Mouse (Mus musculus) cerebral cortex, adult 2 months (tissue): Measurements from ENCODE around the gene Gm8947.

Source experiments
- WGBS: fragments of 180-500 bp; shearing (Covaris S2); methylation state at CpG from one replicate; pipeline ENCODE4 v1.1.7; 2018; 5-methylcytosine and 5-hydroxymethylcytosine counted together

Gene Gm8947

DNA sequence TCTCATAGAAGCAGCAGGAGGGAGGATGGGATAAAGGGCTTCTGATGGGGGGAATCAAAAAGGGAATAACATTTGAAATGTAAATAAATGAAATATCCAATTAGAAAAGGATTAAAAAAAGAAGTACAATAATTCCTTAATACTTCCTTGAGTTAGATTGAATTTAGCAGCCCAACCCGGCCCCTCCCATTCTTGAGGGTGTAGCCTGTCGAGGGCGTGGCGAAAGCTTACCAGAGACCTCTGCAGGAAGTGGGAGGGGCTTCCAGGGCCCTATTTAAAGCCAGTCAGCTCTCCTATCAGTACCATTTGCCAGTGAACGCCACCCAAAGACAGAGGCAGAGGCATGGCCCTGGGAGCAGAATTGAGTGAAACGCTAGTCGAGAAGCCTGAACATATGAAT lies at the start of gene Gm8947:
Gm8947 (plus strand) TSS at position 302 of the 400 bp plus-strand sequence.
- WGBS = 100% methylated on average over 2 of the region's 7 CpGs

DNA sequence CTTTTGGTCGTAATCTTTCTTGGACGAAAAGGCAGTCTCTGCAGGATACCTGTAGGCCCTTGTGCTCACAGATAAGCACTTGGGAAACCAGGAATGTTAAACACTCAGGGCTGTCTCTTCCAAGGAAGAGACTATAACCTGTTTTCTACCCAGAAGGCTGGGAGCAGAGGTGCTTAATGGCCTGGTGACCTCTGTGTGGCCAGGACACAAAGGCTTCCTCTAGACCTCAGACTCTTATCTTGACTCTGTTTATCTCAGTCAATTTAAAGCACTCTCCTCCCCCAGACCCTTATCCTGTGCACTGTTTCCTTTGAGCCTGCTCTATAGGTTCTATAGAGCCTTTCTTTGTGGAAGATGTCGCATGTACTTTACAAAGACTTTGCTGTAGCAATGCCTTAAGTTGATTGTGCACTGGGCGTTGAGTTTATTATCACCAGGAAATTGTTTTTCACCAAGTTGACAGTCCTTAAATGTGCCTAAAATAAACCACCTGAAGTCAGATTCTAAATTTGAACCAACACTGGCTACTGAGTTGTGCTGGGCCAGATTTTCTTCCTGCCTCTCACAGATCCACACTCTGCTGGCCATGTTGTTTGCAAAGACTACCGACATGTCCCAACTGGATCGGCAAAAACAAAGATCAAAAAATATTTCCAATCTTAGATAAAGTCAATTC lies 47.6 kb upstream of the Gm8947 start:
- WGBS = 87% methylated on average over 6 of the region's 6 CpGs

DNA sequence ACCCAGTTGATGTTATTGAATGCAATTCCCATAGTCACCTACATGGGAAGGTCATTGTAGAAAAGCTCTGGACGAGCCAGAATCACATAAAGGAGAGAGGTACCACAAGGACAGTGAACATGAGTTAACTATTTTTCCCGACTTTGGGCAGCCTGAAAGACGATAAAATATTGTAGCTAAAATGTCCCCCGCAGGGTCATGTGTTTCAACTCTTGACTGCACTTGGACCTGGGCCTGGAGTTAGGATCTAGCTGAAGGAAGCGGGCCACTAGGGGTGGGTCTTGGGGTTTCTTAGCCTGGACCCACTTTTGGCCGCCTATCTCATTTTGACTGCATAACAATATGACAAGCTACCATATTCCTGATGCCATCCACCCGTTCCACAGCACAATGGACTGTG lies 42.0 kb upstream of the Gm8947 start:
- 96% methylated on average over 7 of the region's 7 CpGs for WGBS

DNA sequence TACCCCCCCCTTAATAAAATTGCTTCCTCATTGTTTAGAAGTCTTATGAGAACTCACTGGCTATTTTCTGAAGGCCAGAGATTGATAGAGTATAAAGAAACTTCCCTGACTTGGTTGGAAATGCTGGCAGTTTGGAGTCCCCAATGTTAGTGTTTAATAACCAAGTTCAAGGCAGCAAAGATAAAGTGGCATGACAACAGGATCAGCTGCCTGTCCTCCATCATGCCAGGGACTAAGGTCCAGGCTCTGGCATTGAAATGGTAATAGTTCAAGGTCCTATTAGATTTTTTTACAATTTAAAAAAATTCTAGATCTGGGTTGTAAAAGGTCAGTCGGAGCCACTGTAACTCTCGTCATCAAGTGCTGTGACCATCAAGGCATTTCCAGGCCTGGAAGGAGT lies 41.1 kb upstream of the Gm8947 start:
- 84% methylated on average over 2 of the region's 2 CpGs for WGBS

DNA sequence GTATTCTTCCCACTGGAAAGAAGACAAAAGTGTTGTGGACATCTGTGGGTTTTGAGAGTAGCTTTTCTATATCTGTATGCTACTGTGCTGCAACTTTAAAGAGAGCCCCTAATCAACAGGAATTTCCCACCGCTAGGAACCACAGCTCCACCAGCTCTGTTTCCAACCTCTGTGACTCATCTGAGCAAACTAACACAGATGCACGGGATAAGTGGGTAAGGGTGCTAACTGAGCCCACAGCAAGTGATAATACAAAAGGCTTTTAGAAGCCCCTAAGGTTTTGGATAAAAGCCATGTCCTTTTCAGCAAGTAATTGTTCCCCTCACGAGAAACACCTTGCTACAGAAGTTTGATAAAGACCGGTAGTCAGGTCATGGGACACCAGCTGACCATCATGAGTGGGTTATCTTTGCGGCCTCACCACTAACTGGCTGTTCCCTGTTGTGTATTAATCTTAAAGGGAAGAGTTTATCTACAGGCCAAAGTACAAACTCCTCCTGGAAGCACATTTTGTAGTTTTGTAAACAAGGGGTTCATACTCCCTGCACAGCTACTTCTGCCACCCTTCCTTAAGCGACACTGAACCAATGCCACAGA lies 39.0 kb upstream of the Gm8947 start:
- WGBS = 80% methylated on average over 6 of the region's 6 CpGs

DNA sequence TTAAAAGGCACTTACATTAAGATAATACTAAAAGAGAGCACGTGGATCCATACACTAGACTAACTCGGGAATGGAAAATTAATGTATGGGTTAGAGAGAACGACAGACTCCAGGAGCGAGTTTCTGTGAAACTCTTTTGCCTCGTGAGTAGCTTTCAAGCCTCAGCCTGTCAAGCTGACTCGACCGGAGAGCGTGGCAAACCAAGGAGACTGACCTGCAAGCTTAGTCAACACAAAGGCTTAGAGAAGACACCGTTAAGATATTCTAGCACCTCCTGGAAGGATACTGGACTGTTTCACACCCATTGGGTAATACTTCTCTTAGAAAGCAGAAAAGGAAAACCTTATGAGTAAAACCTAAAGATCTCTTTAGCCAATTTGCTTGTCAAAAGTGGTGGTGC lies 38.0 kb upstream of the Gm8947 start:
- 94% methylated on average over 9 of the region's 9 CpGs for WGBS

DNA sequence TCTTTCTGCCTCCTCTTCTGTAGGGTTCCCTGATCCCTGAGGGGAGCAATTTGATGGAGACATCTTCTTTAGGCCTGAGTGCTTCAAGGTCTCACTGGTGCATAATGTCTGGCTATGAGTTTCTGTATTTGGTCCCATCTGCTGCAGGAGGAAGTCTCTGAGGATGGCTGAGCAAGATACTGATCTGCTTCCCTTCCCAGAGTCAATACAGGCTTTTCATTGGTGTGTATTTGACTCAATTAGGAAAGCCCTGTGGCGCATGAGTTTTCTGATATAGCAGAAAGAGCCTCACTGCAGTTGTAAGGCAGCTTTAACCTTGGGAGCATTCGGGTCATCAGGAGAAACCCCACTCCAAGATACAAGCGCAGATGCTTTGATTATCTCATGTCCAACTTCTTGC lies 36.0 kb upstream of the Gm8947 start:
- WGBS = 97% methylated on average over 3 of the region's 3 CpGs

DNA sequence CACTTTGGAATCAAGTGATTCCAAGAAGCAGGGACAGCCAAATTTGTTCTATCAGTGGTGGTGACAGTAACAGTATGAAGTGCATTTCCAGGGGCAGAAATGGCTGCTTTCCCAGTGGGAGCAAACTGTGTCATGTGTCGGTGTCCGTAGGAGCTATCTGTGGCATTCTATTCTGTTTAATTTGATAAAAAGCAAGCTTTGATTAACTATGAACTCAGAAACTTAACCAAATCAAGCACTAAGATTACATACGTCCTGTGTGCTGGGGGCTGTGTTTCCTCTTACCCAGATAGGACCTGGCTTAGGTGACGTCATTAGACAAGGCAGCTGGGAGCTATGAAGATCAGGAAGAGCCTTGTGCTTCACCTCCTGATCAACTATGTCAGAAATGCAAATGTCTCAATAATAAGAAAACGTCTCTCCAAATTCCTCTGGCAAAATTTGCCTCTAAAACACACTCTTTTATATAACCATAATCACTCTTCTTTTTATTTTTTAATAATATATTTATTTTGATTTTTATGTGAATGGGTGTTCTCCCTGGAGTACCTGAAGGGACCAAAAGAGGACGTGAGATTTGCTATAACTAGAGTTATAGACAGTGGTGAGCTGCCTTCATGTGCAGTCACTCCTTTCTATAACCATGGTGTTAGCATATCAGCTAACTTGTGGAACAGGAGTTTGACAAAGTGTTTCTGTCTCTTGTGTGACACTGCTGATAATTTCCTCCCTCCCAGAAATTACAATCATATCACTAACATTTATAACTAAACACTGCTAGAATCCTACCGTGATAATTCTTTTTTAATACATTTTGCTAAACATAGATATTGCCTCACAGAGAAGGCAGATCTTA lies 35.2 kb upstream of the Gm8947 start:
- 82% methylated on average over 7 of the region's 7 CpGs for WGBS

DNA sequence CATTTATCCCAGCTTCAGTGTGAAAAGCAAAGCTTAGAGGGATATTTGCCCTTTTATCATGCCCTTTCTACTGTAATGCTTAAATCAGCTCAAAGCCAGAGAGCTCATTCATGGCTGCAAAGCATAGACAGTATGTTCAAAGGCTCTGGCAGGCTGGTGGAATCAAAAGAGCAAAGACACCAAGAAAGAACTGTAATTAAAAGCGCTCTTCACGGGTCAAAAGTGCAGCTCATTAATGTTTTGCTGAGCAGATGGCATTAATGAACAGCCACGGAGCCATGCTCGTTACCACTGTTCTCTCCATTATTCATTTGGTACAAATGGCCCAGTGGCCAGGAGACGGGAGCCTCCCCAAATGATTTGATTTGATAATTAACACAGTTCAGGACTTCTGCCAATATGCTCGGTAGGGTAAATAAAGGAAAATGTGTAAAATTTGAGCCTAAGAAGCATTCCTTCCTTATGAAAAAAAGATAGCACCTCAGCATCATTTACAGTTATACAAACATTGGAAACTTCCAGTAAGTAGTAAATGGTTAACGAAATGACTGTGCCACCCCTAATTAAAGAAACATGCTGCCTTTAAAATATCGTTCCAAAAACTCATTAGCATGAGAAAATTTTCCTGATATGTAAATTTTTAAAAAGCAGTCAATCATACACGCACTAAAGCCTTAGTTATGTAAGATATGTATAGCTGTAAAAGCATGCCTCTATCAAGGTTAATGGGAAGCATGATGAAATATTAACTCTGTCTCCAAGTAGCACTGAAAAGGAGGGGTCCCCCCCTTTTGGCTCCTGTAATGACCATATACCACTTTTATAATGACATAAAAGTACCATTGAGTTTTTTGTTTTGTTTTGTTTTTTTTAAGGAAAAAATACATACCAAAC lies 34.0 kb upstream of the Gm8947 start:
- WGBS = 56% methylated on average over 9 of the region's 9 CpGs

DNA sequence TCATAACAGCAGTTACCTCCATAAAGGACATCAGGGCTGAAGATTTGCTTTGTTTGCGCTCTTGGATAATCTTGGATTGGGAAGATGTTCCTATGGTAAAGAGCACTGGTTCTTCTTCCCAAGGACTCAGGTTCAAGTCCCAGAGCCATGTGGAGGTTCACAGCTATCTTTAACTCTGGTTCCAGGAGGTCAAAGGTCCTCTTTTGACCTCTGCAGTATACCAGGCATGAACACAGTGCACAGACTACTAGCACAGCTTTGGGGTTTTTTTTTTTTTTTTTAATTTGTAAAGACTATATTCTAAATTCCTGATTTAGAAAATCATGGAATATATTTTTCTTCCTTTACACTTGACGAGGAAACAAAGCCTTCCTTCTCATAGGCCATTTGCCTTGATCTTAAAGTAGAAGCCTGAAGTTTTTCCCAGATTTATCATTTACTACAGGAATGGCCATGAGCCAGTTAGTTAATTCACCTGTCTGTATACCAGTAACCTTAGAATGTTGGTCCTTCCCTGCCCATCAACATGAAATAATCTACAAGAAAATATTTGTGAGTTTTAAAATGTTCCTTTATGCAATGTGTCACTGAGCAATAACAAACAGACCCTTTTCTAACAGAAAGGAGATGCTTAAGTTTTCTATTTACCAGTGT lies 33.2 kb upstream of the Gm8947 start:
- WGBS = 90% methylated on average over 2 of the region's 2 CpGs

DNA sequence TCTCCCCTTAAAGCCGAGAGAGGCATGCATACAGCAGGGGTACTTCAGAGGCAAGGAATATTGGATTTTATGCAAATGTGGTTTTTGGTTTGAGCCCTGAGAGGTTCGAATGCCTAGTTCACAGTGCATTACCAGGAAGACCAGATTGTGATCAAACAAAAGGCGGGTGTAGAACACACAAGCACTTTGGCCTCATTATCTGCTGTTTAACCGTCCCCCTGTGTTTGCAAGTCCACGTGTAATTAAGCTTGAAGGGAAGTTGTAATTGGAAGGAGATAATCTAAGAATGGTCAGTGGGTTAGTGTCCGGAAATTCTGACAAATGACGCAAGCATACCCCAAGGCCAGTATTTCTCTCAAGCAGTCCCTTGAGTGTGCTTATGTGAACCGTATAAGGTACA lies 26.1 kb upstream of the Gm8947 start:
- 87% methylated on average over 8 of the region's 8 CpGs for WGBS

DNA sequence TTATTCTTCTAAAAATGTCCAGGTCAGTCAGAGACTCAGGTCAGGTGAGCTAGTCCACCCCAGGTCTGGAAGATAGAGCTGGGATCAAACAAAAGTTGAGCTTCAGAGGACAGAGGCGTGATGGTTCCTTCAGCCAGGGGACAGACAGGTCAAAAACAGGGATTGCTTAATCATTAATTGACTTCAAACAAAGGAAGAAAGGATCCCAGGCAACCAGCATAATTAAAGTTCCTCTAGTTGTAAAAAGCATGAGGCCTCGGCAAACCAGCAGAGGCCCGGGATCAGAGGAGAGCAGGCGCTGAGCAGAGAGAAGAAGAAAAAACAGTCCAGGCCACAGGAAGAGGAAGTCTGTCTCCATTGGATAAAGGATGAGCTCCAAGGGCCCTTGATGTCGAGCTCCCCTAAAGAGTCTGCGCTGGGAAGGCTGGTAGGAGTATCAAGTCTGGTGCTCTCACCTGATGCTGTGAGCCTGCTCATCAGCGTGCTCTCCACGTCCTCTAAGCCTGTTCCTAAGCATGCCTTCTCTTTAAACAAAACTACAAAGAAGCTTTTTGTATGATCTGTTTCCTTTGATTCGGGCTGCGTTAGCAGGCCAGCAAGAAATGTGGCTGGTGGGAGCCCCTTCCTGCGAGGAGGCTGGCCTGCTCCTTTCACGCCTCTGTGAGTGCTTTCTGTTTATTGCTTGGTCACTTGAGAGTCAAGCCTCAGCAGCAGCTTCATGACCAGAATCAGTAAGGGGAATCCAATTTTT lies 24.7 kb upstream of the Gm8947 start:
- WGBS = 57% methylated on average over 12 of the region's 12 CpGs

DNA sequence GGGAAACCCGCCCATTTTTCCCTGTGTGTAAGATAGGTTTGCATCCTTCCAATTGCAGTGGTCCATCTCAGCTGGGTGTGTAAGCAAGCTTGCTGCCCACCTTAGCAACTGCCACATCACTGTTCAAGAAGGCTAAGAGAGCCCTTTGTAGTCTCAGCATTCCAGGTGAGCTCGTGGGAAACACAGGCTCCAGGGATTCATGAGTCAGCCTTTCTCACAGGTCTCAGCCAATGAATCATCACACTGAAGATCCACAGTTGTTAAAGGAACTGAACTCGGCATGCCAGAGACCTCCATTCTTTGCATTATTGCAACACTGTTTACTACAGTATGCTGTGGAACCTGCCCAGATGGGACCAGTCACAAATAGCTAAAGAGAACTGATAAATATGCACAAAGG lies 23.5 kb upstream of the Gm8947 start:
- 65% methylated on average over 3 of the region's 3 CpGs for WGBS

DNA sequence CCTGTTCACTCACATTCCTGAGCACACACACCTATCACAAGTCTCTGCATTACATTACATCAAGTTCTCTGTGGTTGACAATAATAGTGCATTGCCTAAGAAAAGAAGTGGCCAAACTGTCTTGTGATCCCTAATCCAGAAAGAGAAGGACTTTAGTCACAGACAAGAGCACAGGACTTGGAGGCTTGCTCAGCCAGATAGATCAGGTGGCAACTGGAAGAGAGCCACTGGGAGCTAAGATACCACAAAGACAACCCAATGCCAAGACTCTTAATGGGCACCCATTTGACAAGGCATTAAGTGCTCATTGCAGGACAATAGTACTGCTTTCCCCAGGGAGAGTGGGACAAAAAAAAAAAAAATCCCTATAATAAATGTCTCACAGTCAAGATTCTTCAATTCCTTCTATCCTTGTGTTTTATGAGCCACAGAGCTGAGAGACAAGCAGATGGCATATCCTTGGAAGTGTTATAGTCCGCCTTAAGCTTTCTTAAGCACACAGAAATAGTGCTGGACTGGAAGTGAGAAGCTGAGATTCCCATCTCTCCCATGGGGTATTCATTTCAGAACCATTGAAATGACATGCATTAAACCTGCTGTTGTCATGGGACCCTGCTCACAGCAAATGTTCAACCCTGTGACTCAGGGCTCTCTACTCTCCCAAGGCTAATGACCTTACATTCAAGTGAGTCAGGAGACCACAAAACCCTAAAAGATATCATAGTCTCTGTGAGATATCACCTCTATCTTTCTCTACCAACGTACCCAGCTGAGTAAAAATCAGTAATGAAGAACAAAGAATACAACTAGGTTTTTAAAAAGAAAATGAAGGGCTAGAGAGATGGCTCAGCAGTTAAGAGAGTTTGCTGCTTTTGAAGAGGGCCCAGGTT lies 20.4 kb upstream of the Gm8947 start:
- 68% methylated on average over 2 of the region's 2 CpGs for WGBS

DNA sequence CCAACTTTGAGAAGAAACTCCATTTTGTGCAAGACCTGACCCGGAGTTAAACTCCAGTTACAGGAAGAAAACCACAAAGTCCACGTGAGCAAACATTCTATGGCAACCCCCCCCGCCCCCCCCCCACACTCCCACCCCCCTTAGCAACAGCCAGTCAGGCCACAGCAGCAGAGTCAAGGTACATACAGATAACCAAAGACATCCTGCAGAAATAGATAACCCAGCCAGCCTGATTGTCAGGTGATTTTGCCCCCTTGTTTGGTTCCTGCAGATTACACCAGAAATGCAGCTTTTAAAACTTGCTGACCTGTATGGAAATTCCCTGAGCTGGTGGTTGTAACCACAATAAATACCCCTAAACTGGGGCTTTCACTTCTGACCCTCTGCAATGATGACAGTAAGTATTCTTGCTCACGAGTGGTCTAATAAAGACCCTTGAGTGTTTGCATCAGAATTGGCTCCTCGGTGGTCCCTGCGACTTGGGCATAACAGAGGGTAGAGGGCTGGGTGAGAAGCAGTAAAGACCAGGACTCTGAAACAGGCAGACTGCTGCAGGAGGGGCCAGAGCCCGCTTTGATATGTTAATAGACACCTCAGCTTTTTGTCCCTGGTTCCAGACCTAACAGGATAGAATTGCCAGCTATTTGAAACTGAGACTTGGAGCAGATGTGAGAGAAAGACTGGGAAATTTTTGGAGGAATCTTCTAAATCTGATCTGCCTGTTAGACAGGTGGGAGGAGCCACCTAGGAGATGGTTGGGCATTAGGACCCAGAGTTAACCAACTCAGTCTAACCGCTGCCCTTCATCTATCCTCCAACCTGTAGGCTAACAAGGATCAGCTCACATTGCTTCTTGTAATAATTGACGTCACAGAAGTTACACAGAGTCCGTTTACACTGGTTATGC lies 14.9 kb upstream of the Gm8947 start:
- 32% methylated on average over 10 of the region's 10 CpGs for WGBS

DNA sequence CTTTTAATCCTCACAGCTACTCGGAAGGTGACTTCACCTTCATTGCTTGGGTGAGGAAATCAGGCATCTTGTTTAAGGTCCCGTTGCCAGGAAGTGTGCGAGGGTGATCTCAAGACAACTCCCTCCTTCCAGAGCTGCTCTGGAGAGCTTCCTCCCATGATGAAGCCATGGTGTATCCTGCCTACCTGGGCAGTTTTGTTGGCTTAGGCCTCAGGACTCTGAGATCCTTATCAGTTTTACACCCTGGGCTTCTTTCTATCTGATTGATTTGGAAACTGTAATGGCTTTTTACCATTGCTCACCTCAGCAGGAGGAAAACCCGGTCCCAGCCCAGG lies 14.3 kb upstream of the Gm8947 start:
- WGBS = 49% methylated on average over 4 of the region's 4 CpGs

DNA sequence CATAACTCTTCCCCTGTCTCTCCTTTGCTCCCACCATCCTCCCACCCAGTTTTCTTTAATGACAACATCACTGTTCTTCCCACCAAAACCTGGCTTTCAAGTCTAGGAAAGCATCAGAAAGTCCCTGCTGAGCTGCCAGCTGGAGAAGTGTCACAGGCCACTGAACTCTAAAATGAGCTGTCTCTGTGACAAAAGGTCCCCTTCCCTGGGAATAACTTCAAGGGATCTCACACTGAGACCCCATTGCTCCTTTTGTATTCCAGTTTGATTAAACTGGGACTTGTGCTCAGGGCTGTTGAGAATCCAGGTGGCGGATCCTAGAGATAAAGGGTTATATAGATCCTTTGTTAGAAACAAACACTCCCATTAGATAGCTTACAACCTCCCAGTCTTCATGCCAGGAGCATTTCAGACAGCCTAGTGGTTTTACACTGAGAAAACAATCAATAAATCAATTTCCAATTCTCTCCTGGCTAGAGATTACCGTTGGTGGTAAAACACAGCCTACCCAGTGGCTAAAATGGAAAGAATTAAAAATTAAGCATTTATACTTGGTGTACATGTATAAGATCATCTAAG lies 13.6 kb upstream of the Gm8947 start:
- 87% methylated on average over 2 of the region's 2 CpGs for WGBS

DNA sequence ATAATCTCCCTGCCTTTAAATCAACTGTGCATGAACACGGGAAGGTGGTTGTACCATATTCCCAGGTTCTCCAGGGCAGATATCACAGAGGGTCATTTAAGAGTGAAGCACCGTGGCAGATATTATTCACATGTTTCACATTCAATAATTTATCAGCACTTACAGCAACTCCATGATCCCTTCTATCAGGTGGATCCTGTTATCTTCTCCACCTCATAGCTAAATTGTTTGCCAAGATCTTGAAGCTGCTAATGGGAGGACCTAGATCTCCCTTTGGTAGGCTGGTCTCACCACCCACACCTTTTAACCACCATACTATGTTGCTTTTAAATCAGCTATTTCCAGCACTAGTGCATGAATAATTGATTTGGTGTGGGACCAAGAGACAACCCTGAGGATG lies 12.0 kb upstream of the Gm8947 start:
- WGBS = 94% methylated on average over 2 of the region's 2 CpGs
